Mouse (Mus musculus): ENCODE data around the gene Msmo1.

DNA sequence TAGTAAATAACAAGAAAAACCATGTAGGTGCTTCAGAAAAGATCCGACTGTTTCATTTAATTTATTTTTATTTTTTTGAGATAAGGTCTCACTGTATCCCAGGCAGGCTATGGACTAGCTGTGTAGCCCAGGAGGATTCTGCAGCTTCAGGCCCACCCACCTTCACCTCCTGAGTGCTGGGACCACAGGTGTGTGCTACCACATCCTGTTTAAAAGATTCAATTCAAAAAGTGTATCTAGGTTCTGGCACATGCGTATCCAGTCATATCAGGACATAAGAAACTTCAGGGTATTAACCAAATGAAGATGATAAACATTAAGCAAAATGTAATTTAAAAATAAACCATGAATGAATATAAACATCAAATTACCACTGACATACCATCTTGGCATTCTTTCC lies 10.4 kb downstream of the Msmo1 start:
- TF ChIP-seq CTCF (IDR thresholded peaks at IDR 0.05; ENCODE audit: low read depth, low read length): no peak
- TF ChIP-seq POLR2A (IDR thresholded peaks at IDR 0.05; ENCODE audit: extremely low read depth, insufficient read depth, low read length): no peak

Measured in liver, adult 2 months (tissue).